Mouse (Mus musculus) embryonic facial prominence, embryonic 11.5 days (tissue): ENCODE results near the gene Cadps. TPM values are rescaled to one million over a fixed set of nuclear protein-coding genes. Genes with fewer than 3 reads are reported as not detected.

Experiments used
- ATAC-seq: fragments of 200-750 bp; cut with Nextera tagmentation; replicated peaks from 2 replicates; pipeline ENCODE4 v1.8.0; 2017; ENCODE audit warnings: low read depth; ENCODE audit not compliant: insufficient number of reproducible peaks, low FRiP score, low TSS enrichment
- DNase-seq: peaks from one replicate; pipeline ENCODE4 v3.0.0-alpha.2; 2015; ENCODE audit warnings: low spot score
- H3K27ac ChIP-seq: fragments of 300-500 bp; sonication (generic); replicated peaks from 2 replicates; pipeline ENCODE4 v1.5.1; 2014; ENCODE audit warnings: mild to moderate bottlenecking, low read depth, low read length, control low read depth
- H3K27me3 ChIP-seq: fragments of 300-500 bp; sonication (generic); 2 replicates; pipeline ENCODE4 v1.6.1; 2014; ENCODE audit warnings: mild to moderate bottlenecking, low read length, moderate library complexity, mixed read lengths; ENCODE audit not compliant: control insufficient read depth, insufficient read depth
- H3K36me3 ChIP-seq: fragments of 300-500 bp; sonication (generic); replicated peaks from 2 replicates; pipeline ENCODE4 v1.6.1; 2014; ENCODE audit warnings: low read depth, mild to moderate bottlenecking, low read length, moderate library complexity, mixed read lengths; ENCODE audit not compliant: control insufficient read depth, insufficient read depth
- H3K4me1 ChIP-seq: fragments of 300-500 bp; sonication (generic); 2 replicates; pipeline ENCODE4 v1.6.1; 2014; ENCODE audit warnings: low read length, mixed read lengths; ENCODE audit not compliant: control insufficient read depth, insufficient read depth
- H3K4me2 ChIP-seq: fragments of 300-500 bp; sonication (generic); 2 replicates; pipeline ENCODE4 v1.6.1; 2014; ENCODE audit warnings: low read depth, mild to moderate bottlenecking, control low read depth, low read length, moderate library complexity
- H3K4me3 ChIP-seq: fragments of 300-500 bp; sonication (generic); 2 replicates; pipeline ENCODE4 v1.5.1; 2014; ENCODE audit warnings: low read depth, low read length, control low read depth
- H3K9ac ChIP-seq: fragments of 300-500 bp; sonication (generic); replicated peaks from 2 replicates; pipeline ENCODE4 v1.6.1; 2014; ENCODE audit warnings: mild to moderate bottlenecking, control low read depth, low read length
- H3K9me3 ChIP-seq: fragments of 300-500 bp; sonication (generic); replicated peaks from 2 replicates; pipeline ENCODE4 v1.6.1; 2016; ENCODE audit warnings: mild to moderate bottlenecking, low read length, inconsistent platforms, mixed read lengths; ENCODE audit not compliant: control insufficient read depth
- WGBS: fragments of 180-500 bp; shearing (Covaris S2); extraction: QIAGEN DNeasy Blood & Tissue Kit; methylation state at CpG from one replicate; pipeline ENCODE4 v1.1.7; 2014; 5-methylcytosine and 5-hydroxymethylcytosine counted together
- polyA plus RNA-seq: library from polyadenylated mRNA; unstranded; fragments of >200 nt; fragmentation: Nextera tagmentation; extraction: Ambion mirVana; gene quantifications from 2 replicates; pipeline ENCODE4 v1.2.1, GENCODE M21; 2014

Gene Cadps
- polyA plus RNA-seq, 1 experiment from 2014 or later = 5.3 TPM

DNA sequence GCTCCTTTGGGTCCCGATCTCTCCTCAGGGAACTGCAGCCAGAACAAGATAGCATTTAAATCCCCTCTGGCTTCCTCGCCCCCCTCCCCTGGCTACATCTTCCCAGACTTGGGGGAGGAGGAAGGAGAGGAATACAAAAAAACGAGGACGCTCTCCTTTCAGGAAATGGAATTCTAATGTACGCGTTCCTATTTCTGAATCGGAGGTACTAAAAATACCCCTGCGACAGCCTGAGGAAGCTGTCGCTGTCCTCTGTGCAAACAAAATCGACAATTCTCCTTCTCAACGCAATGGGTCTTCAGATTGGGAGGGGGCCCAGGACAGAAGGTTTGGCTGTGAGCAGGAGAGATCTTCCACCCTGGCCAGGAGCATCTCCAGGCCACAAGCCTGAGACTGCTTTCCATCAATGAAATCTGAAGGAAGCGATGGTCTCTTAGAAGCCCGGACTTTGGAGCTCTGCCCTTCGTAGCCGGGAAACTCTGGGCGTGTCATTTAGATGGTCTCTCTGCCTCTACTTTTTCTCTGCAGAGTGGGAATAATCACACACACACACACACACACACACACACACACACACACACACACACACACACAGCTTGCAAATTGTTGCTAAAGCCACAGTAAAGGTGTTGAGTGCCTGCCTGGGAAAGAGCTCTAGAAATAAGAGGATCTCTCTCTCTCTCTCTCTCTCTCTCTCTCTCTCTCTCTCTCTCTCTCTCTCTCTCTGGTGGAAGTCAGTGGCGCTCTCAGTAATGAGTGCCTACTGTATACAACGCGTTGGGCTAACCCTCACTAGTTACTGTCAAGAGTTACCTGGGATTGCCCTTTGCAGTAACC is 482.4 kb downstream of the Cadps start:
- DNase-seq (peak; percentile 44), ATAC-seq (no peak)
- WGBS = 1% methylated on average over 19 of the region's 19 CpGs
- Histone ChIP-seq H3K36me3 (no peaks in the 10 kb centered on the region), H3K27me3 (peaks cover 76% of the 10 kb centered on the region), H3K27ac (no peak overlapping the region), H3K4me1 (peaks cover 6% of the 10 kb centered on the region; the same call in 1 of the 2 replicates), H3K4me2 (no peak overlapping the region), H3K9ac (no peak overlapping the region), H3K4me3 (no peak overlapping the region), H3K9me3 (no peaks in the 10 kb centered on the region)

DNA sequence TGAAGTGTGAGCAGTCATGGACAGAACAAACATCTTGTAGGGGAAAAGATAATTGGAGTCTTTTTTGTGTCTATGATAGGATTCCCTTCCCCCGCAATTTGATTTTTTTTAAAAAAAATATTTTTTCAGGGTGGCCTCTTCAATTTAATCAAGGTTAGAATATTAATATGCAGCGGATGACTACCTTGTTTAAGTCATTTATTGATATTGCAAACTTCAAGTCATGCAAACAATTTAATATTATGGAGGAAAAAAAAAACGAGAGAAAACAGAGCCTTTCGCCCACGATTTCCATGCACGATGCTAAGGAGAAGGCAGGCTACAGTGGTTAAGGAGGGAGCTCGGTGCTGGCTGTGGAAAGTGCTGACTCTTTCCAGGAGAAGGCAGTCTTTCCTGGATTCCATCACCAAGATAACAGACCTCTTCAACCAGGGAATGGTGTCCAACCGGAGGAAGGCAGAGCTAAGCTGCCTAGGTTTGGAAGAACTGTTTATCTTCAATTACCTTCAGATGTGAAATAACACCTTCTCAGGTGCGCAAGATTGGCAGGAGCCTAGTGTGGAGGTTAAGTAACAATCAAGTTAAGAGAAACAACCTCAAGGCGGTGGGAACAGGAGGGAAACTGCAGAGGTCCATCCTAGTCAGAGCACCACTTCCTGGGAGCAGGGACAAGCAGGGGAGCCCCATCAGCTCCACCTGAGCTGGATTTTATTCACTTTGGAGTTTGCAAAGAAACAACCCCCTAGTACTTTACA is 483.9 kb downstream of the Cadps start:
- no peak overlapping the region for H3K4me3 ChIP-seq

DNA sequence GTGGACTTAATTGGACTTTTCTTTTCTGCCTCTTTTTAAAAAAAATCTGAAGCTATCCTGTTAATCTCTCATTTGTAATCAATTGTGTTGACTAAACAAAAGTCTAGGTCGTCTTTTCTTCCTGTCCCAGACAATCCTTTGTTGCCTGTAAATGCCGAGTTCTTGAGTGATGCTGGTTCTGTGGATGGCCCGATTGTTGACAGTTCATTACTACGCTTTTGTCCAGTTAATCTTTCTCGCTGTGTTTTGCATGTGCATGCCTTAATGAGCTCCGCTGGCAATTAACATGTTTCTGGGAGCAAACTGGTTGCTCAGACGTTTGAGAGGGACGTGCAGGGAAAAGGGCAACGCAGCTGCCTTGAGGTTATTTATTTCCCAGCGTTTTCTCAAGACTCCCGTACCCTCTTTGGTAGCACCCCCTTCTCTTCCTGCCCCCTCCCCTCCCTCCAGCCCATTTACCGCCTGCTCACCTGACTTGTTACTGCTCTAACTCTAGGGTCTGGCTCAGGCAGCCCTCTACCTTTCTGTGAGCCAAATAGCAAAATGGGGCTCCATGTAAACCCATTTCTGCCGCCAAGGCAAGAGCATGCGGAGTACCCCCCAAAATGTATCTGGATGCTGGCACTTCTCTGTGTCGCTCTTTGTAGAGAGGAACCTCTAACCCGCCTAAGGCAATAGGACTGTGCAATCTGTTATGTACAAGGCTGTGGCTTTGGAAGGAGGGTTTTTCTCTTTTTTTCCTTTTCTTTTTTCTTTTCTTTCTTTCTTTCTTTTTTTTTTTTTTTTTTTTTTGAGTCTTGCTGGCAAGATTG is 484.7 kb downstream of the Cadps start:
- no peak overlapping the region for H3K4me2 ChIP-seq
- H3K36me3 ChIP-seq = no peaks in the 10 kb centered on the region
- H3K27me3 ChIP-seq = peaks cover 62% of the 10 kb centered on the region
- 2% methylated on average over 16 of the region's 16 CpGs for WGBS
- no peak overlapping the region for H3K9ac ChIP-seq
- no peak overlapping the region for H3K4me3 ChIP-seq
- H3K9me3 ChIP-seq = no peaks in the 10 kb centered on the region
- no peak overlapping the region for H3K27ac ChIP-seq
- DNase-seq (peak; percentile 19), ATAC-seq (no peak)
- no peaks in the 10 kb centered on the region; the same call in 1 of the 2 replicates for H3K4me1 ChIP-seq

More for the DNA sequence above, 483.9 kb downstream of the Cadps start:
- Histone ChIP-seq H3K9me3 (no peaks in the 10 kb centered on the region), H3K4me2 (no peak overlapping the region), H3K27me3 (peaks cover 69% of the 10 kb centered on the region), H3K9ac (no peak overlapping the region), H3K27ac (no peak overlapping the region), H3K36me3 (no peaks in the 10 kb centered on the region), H3K4me1 (peaks cover 2% of the 10 kb centered on the region; the same call in 1 of the 2 replicates)
- DNase-seq (no peak), ATAC-seq (no peak)
- 1% methylated on average over 10 of the region's 10 CpGs for WGBS

DNA sequence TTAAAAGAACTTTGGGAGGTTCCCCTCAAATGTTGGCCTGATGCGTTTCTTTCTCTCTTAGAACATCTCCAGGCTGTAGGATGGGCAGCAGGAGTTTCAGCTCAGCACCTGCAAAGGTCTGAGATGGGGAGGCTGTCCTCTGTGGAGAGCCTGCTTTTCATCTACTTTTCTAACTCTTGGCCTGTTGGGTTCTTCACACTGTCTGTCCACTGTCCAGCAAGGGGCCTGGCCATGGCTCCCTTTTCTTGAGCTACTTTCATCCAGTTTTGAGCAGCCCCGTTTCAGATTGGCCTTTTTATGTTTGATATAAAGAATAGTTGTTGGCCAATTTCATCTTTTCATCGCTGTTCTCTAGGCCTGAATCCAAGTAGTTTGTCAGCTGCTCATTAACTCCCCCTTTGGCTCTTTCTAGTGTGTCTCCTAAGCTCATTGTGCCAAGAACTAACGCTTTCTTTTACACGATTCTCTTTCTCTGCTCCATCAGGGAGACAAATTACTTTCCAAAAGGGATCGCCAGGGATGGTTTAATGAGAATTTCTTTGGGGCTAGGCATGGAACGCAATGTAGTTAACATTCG is 485.4 kb downstream of the Cadps start:
- Histone ChIP-seq H3K4me3 (no peak overlapping the region), H3K27me3 (peaks cover 57% of the 10 kb centered on the region), H3K9ac (no peak overlapping the region), H3K9me3 (no peaks in the 10 kb centered on the region), H3K4me1 (no peaks in the 10 kb centered on the region; the same call in 1 of the 2 replicates), H3K27ac (no peak overlapping the region), H3K36me3 (no peaks in the 10 kb centered on the region), H3K4me2 (no peak overlapping the region)
- 4% methylated on average over 8 of the region's 8 CpGs for WGBS
- no peak for ATAC-seq
- peak; percentile 35 for DNase-seq

DNA sequence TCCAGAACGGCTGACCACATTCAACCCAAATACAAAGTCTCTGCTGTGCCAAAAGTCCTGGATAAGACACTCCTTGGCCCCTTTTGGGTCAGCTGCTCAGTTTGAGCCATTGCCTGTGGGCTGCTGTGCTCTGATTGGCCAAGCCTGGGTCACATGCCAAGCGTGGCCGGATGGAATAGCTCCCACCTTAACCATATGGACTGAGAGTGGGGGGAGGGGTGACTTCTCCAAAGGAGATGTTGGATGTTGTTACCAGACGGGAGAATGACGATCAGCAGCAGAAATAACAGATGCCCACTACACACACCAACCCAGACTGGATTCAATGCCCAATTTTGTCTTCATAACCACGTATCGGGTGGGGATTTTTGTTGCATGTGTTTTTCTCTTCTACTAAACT is 488.0 kb downstream of the Cadps start:
- Histone ChIP-seq H3K27ac (no peak overlapping the region), H3K4me3 (no peak overlapping the region), H3K4me2 (no peak overlapping the region), H3K9me3 (no peaks in the 10 kb centered on the region), H3K27me3 (peaks cover 41% of the 10 kb centered on the region), H3K36me3 (no peaks in the 10 kb centered on the region), H3K4me1 (no peaks in the 10 kb centered on the region; the same call in 1 of the 2 replicates), H3K9ac (no peak overlapping the region)
- WGBS = 46% methylated on average over 7 of the region's 7 CpGs
- ATAC-seq = 0 out of 2 replicates have a peak, but pooled peaks have one; percentile 26
- DNase-seq = no peak

DNA sequence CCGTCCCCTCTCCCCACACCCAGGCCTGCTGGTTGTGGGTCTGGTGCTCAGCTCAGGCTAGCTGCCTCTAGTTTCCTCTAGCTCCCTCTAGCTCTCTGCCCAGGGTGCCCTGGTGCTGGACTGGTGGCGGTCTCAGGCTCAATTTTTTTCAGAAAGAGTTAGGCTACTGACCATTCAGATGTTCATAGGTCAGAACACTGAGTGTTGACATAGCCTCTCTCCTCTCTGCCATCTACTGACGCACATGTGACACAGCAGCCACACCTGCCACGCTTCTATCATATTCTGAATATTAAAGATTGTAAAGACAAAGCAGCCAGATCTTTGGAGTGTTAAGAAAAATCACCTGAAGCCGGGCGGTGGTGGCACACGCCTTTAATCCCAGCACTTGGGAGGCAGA is 489.3 kb downstream of the Cadps start:
- Histone ChIP-seq H3K27ac (no peak overlapping the region), H3K4me3 (no peak overlapping the region)
- no peak for ATAC-seq

More for the DNA sequence above, 489.3 kb downstream of the Cadps start:
- Histone ChIP-seq H3K4me2 (no peak overlapping the region), H3K9me3 (no peaks in the 10 kb centered on the region), H3K4me1 (no peaks in the 10 kb centered on the region; the same call in 1 of the 2 replicates), H3K27me3 (peaks cover 32% of the 10 kb centered on the region), H3K9ac (no peak overlapping the region), H3K36me3 (no peaks in the 10 kb centered on the region)
- DNase-seq = no peak
- 79% methylated on average over 7 of the region's 7 CpGs for WGBS
